Mouse (Mus musculus): ENCODE results near the gene Lamtor2. TPM values are rescaled to one million over a fixed set of nuclear protein-coding genes. Genes with fewer than 3 reads are reported as not detected.

The Lamtor2 gene
- polyA plus RNA-seq, 1 experiment from 2014 or later, result 137 TPM

- Histone ChIP-seq H3K36me3 (replicated peaks) (peaks cover 8% of the 10 kb centered on the region), H3K27me3 (no peaks in the 10 kb centered on the region), H3K4me2 (peak overlapping the region; percentile 93), H3K4me3 (replicated peaks) (peak overlapping the region; percentile 93), H3K9me3 (no peaks in the 10 kb centered on the region), H3K27ac (peak overlapping the region; percentile 99), H3K4me1 (peaks cover 54% of the 10 kb centered on the region), H3K9ac (peak overlapping the region; percentile 99)
- no peak for ATAC-seq (ENCODE audit: low FRiP score)
- WGBS, result 24% methylated on average over 7 of the region's 7 CpGs
These were observed 23.5 kb downstream of the Lamtor2 start for GRCm38 (mm10) chr3:88529204-88530000.

- H3K36me3 ChIP-seq (replicated peaks), result peaks cover 15% of the 10 kb centered on the region
- H3K9ac ChIP-seq, result peak overlapping the region; percentile 99; the same call in 1 of the 2 replicates
- H3K27me3 ChIP-seq, result no peaks in the 10 kb centered on the region
- no peak overlapping the region for H3K4me3 ChIP-seq (replicated peaks)
- H3K4me2 ChIP-seq, result peak overlapping the region; percentile 93; the same call in 1 of the 2 replicates
- H3K27ac ChIP-seq, result no peak overlapping the region
- H3K9me3 ChIP-seq, result no peaks in the 10 kb centered on the region
- 81% methylated on average over 11 of the region's 11 CpGs for WGBS
- H3K4me1 ChIP-seq, result peaks cover 51% of the 10 kb centered on the region
- no peak for ATAC-seq (ENCODE audit: low FRiP score)
These were observed 24.2 kb downstream of the Lamtor2 start for GRCm38 (mm10) chr3:88528646-88529045.

- H3K4me1 ChIP-seq, result peaks cover 51% of the 10 kb centered on the region
- WGBS, result 32% methylated on average over 8 of the region's 8 CpGs
These were observed 25.3 kb downstream of the Lamtor2 start for GRCm38 (mm10) chr3:88527565-88527964.

GRCm38 (mm10) chr3:88526157-88527131 lies 26.4 kb downstream of the Lamtor2 start:
- Histone ChIP-seq H3K27ac (no peak overlapping the region; the same call in 1 of the 2 replicates), H3K27me3 (no peaks in the 10 kb centered on the region), H3K4me1 (peaks cover 54% of the 10 kb centered on the region), H3K9me3 (no peaks in the 10 kb centered on the region), H3K36me3 (replicated peaks) (peaks cover 20% of the 10 kb centered on the region), H3K4me3 (replicated peaks) (peak overlapping the region; percentile 10; the same call in 1 of the 2 replicates), H3K4me2 (peak overlapping the region; percentile 33), H3K9ac (peak overlapping the region; percentile 36; the same call in 1 of the 2 replicates)
- 29% methylated on average over 17 of the region's 17 CpGs for WGBS
- ATAC-seq (ENCODE audit: low FRiP score), result peak; percentile 67

More at GRCm38 (mm10) chr3:88527565-88527964, 25.3 kb downstream of the Lamtor2 start:
- peak overlapping the region; percentile 77 for H3K27ac ChIP-seq
- H3K9ac ChIP-seq, result peak overlapping the region; percentile 59
- H3K4me3 ChIP-seq (replicated peaks), result peak overlapping the region; percentile 19
- peaks cover 20% of the 10 kb centered on the region for H3K36me3 ChIP-seq (replicated peaks)
- peak overlapping the region; percentile 93 for H3K4me2 ChIP-seq
- H3K27me3 ChIP-seq, result no peaks in the 10 kb centered on the region
- no peaks in the 10 kb centered on the region for H3K9me3 ChIP-seq
- ATAC-seq (ENCODE audit: low FRiP score), result no peak

GRCm38 (mm10) chr3:88525021-88525420 lies 27.9 kb downstream of the Lamtor2 start:
- Histone ChIP-seq H3K36me3 (replicated peaks) (peaks cover 20% of the 10 kb centered on the region), H3K27me3 (no peaks in the 10 kb centered on the region), H3K27ac (no peak overlapping the region), H3K4me2 (no peak overlapping the region), H3K9ac (no peak overlapping the region), H3K4me1 (peaks cover 48% of the 10 kb centered on the region), H3K4me3 (replicated peaks) (no peak overlapping the region), H3K9me3 (no peaks in the 10 kb centered on the region)
- 85% methylated on average over 5 of the region's 5 CpGs for WGBS
- ATAC-seq (ENCODE audit: low FRiP score), result no peak

GRCm38 (mm10) chr3:88523027-88523426 lies 29.8 kb downstream of the Lamtor2 start:
- Histone ChIP-seq H3K9me3 (no peaks in the 10 kb centered on the region), H3K4me2 (no peak overlapping the region), H3K4me1 (peaks cover 28% of the 10 kb centered on the region), H3K27ac (no peak overlapping the region), H3K4me3 (replicated peaks) (no peak overlapping the region), H3K36me3 (replicated peaks) (peaks cover 20% of the 10 kb centered on the region), H3K27me3 (no peaks in the 10 kb centered on the region), H3K9ac (no peak overlapping the region)
- ATAC-seq (ENCODE audit: low FRiP score), result no peak
- WGBS, result 91% methylated on average over 8 of the region's 8 CpGs

- peak; percentile 42 for ATAC-seq (ENCODE audit: low FRiP score)
- 33% methylated on average over 9 of the region's 9 CpGs for WGBS
- H3K9ac ChIP-seq, result no peak overlapping the region
- H3K4me1 ChIP-seq, result peaks cover 17% of the 10 kb centered on the region
- peaks cover 20% of the 10 kb centered on the region for H3K36me3 ChIP-seq (replicated peaks)
- no peaks in the 10 kb centered on the region for H3K27me3 ChIP-seq
- H3K4me2 ChIP-seq, result no peak overlapping the region
- H3K27ac ChIP-seq, result no peak overlapping the region
- no peak overlapping the region for H3K4me3 ChIP-seq (replicated peaks)
- no peaks in the 10 kb centered on the region for H3K9me3 ChIP-seq
These were observed 31.0 kb downstream of the Lamtor2 start for GRCm38 (mm10) chr3:88521803-88522331.

GRCm38 (mm10) chr3:88521156-88521555 lies 31.7 kb downstream of the Lamtor2 start:
- H3K36me3 ChIP-seq (replicated peaks), result peaks cover 20% of the 10 kb centered on the region
- H3K9ac ChIP-seq, result no peak overlapping the region
- no peak for ATAC-seq (ENCODE audit: low FRiP score)
- no peak overlapping the region for H3K4me3 ChIP-seq (replicated peaks)
- no peak overlapping the region for H3K4me2 ChIP-seq
- WGBS, result 88% methylated on average over 6 of the region's 6 CpGs
- H3K27me3 ChIP-seq, result peaks cover 4% of the 10 kb centered on the region; the same call in 1 of the 2 replicates
- no peaks in the 10 kb centered on the region for H3K9me3 ChIP-seq
- H3K4me1 ChIP-seq, result peaks cover 10% of the 10 kb centered on the region
- H3K27ac ChIP-seq, result no peak overlapping the region

- H3K9me3 ChIP-seq, result no peaks in the 10 kb centered on the region
- no peak overlapping the region for H3K27ac ChIP-seq
- H3K9ac ChIP-seq, result no peak overlapping the region
- no peak overlapping the region for H3K4me3 ChIP-seq (replicated peaks)
- peaks cover 6% of the 10 kb centered on the region; the same call in 1 of the 2 replicates for H3K27me3 ChIP-seq
- no peak for ATAC-seq (ENCODE audit: low FRiP score)
- H3K4me1 ChIP-seq, result peaks cover 3% of the 10 kb centered on the region; the same call in 1 of the 2 replicates
- H3K4me2 ChIP-seq, result no peak overlapping the region
- H3K36me3 ChIP-seq (replicated peaks), result peaks cover 18% of the 10 kb centered on the region
- WGBS, result 85% methylated on average over 2 of the region's 2 CpGs
These were observed 32.8 kb downstream of the Lamtor2 start for GRCm38 (mm10) chr3:88520078-88520477.

- 70% methylated on average over 4 of the region's 4 CpGs for WGBS
- no peak for ATAC-seq (ENCODE audit: low FRiP score)
These were observed 34.5 kb downstream of the Lamtor2 start for GRCm38 (mm10) chr3:88518411-88518810.

GRCm38 (mm10) chr3:88516407-88516806 lies 36.5 kb downstream of the Lamtor2 start:
- Histone ChIP-seq H3K27ac (no peak overlapping the region), H3K4me2 (no peak overlapping the region), H3K4me3 (replicated peaks) (no peak overlapping the region), H3K9ac (no peak overlapping the region), H3K36me3 (replicated peaks) (no peaks in the 10 kb centered on the region), H3K4me1 (peaks cover 23% of the 10 kb centered on the region), H3K27me3 (peaks cover 6% of the 10 kb centered on the region; the same call in 1 of the 2 replicates), H3K9me3 (no peaks in the 10 kb centered on the region)
- 87% methylated on average over 2 of the region's 2 CpGs for WGBS
- ATAC-seq (ENCODE audit: low FRiP score), result no peak

More at GRCm38 (mm10) chr3:88518411-88518810, 34.5 kb downstream of the Lamtor2 start:
- no peak overlapping the region for H3K4me3 ChIP-seq (replicated peaks)
- no peak overlapping the region for H3K9ac ChIP-seq
- no peak overlapping the region for H3K4me2 ChIP-seq
- H3K9me3 ChIP-seq, result no peaks in the 10 kb centered on the region
- H3K4me1 ChIP-seq, result peaks cover 6% of the 10 kb centered on the region
- H3K27me3 ChIP-seq, result peaks cover 6% of the 10 kb centered on the region; the same call in 1 of the 2 replicates
- H3K36me3 ChIP-seq (replicated peaks), result peaks cover 2% of the 10 kb centered on the region
- no peak overlapping the region for H3K27ac ChIP-seq

GRCm38 (mm10) chr3:88515095-88515386 lies 37.8 kb downstream of the Lamtor2 start:
- Histone ChIP-seq H3K4me1 (peaks cover 35% of the 10 kb centered on the region), H3K27ac (no peak overlapping the region), H3K4me3 (replicated peaks) (no peak overlapping the region), H3K9me3 (no peaks in the 10 kb centered on the region), H3K9ac (no peak overlapping the region), H3K27me3 (peaks cover 6% of the 10 kb centered on the region; the same call in 1 of the 2 replicates), H3K4me2 (no peak overlapping the region), H3K36me3 (replicated peaks) (no peaks in the 10 kb centered on the region)
- ATAC-seq (ENCODE audit: low FRiP score), result no peak
- 92% methylated on average over 2 of the region's 2 CpGs for WGBS

All from forebrain, embryonic 12.5 days (tissue).